In the genomic region with DNA sequence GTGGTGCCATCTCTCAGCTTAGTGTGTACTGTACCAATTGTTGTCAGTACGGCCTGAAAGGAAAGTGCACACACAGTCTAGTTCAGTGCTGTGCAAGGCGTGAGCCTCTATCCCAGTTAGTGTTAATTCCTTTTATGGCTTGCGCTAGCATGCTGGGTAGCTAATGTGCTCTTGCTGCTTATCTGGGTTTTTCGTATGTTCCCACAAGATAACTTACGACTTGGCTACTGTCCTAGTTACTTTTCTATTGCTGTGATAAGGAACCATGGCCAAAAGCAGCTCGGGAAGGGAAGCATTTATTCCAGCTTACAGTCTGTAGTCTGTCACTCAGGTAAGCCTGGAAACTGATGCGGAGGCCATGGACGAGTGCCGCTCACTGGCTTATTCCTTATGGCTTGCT, we compare ENCODE assay signal across 20 mouse cellular contexts. TPM values are rescaled to one million over a fixed set of nuclear protein-coding genes. Genes with fewer than 3 reads are reported as not detected.
A peak's percentile ranks its signal among the peaks of the same experiment; 100 is the strongest.
DNase-seq lines count a peak whose midpoint lies in the region; ATAC-seq and TF ChIP-seq lines count a peak whose summit lies in the region.
"Had no signal": no experiment of that assay in that cellular context is flagged by ENCODE, and none has a peak within 500 bp of the region (broad histone marks: within the 10 kb centered on the region; RNA-seq: fewer than 3 reads in every experiment).

No protein-coding gene starts in this region.

- no peak overlapping the region for H3K4me2 ChIP-seq in heart, embryonic 11.5 days
- H3K4me2 ChIP-seq in lung, embryonic 15.5 days, result no peak overlapping the region
- H3K4me2 ChIP-seq in intestine, embryonic 16.5 days (ENCODE audit: low read depth, low read length), result no peak overlapping the region
- H3K4me2 ChIP-seq in hindbrain, embryonic 13.5 days, result no peak overlapping the region
- H3K4me2 ChIP-seq: embryonic facial prominence, embryonic 12.5 days; forebrain, embryonic 15.5 days; limb, embryonic 13.5 days; neural tube, embryonic 12.5 days had no signal

- no peaks in the 10 kb centered on the region for H3K9me3 ChIP-seq in heart, embryonic 11.5 days (replicated peaks; ENCODE audit: control insufficient read depth, low read length)
- H3K9me3 ChIP-seq in lung, embryonic 15.5 days, result no peaks in the 10 kb centered on the region
- no peaks in the 10 kb centered on the region for H3K9me3 ChIP-seq in intestine, embryonic 16.5 days (ENCODE audit: control insufficient read depth, low read length)
- H3K9me3 ChIP-seq in hindbrain, embryonic 13.5 days, result no peaks in the 10 kb centered on the region
- H3K9me3 ChIP-seq: embryonic facial prominence, embryonic 12.5 days; forebrain, embryonic 15.5 days; limb, embryonic 13.5 days; neural tube, embryonic 12.5 days had no signal

- H3K27me3 ChIP-seq in heart, embryonic 11.5 days (ENCODE audit: control insufficient read depth, insufficient read depth, low read length), result no peaks in the 10 kb centered on the region
- no peaks in the 10 kb centered on the region for H3K27me3 ChIP-seq in lung, embryonic 15.5 days
- no peaks in the 10 kb centered on the region for H3K27me3 ChIP-seq in intestine, embryonic 16.5 days (replicated peaks; ENCODE audit: control insufficient read depth, insufficient read depth, low read length)
- H3K27me3 ChIP-seq in hindbrain, embryonic 13.5 days, result no peaks in the 10 kb centered on the region
- H3K27me3 ChIP-seq: embryonic facial prominence, embryonic 12.5 days; forebrain, embryonic 15.5 days; limb, embryonic 13.5 days; neural tube, embryonic 12.5 days had no signal

- H3K4me1 ChIP-seq in heart, embryonic 11.5 days (ENCODE audit: control insufficient read depth, insufficient read depth, low read length), result no peaks in the 10 kb centered on the region
- no peaks in the 10 kb centered on the region for H3K4me1 ChIP-seq in lung, embryonic 15.5 days
- H3K4me1 ChIP-seq in intestine, embryonic 16.5 days (ENCODE audit: control insufficient read depth, insufficient read depth, low read length), result no peaks in the 10 kb centered on the region
- H3K4me1 ChIP-seq in hindbrain, embryonic 13.5 days (replicated peaks), result no peaks in the 10 kb centered on the region
- H3K4me1 ChIP-seq: embryonic facial prominence, embryonic 12.5 days; forebrain, embryonic 15.5 days; limb, embryonic 13.5 days; neural tube, embryonic 12.5 days had no signal

- DNase-seq in heart, adult 9 months (ENCODE audit: low spot score in 2 of 2), result no peak
- DNase-seq in lung, postnatal 4 days, result no peak
- DNase-seq in gastrocnemius, adult 2 months, result no peak
- DNase-seq: cerebellum, postnatal 25 days; gastrocnemius, postnatal 10 days; kidney, postnatal 4 days; spleen, adult 18-20 months had no signal

- WGBS in heart, embryonic 11.5 days (ENCODE audit: insufficient replicate concordance), result 61% methylated on average over 9 of the region's 9 CpGs
- WGBS in lung, embryonic 15.5 days, result 78% methylated on average over 9 of the region's 9 CpGs
- WGBS in intestine, embryonic 16.5 days, result 71% methylated on average over 9 of the region's 9 CpGs
- 90% methylated on average over 9 of the region's 9 CpGs for WGBS in hindbrain, embryonic 13.5 days

- no peak for TF ChIP-seq CTCF in gastrocnemius, adult 2 months (IDR thresholded peaks at IDR 0.05)

- H3K4me3 ChIP-seq in heart, embryonic 11.5 days (ENCODE audit: low read depth, low read length), result no peak overlapping the region
- H3K4me3 ChIP-seq in lung, embryonic 15.5 days, result no peak overlapping the region
- H3K4me3 ChIP-seq in intestine, embryonic 16.5 days (ENCODE audit: low read length), result no peak overlapping the region
- no peak overlapping the region for H3K4me3 ChIP-seq in hindbrain, embryonic 13.5 days
- no peak overlapping the region for H3K4me3 ChIP-seq in gastrocnemius, adult 2 months
- H3K4me3 ChIP-seq: embryonic facial prominence, embryonic 12.5 days; forebrain, embryonic 15.5 days; left cerebral cortex, adult 2 months; limb, embryonic 13.5 days; neural tube, embryonic 12.5 days had no signal

- ATAC-seq in heart, embryonic 11.5 days (replicated peaks; ENCODE audit: insufficient number of reproducible peaks, low FRiP score, low TSS enrichment), result 0 out of 2 replicates have a peak, but pooled peaks have one; percentile 55
- 0 out of 2 replicates have a peak, but pooled peaks have one; percentile 27 for ATAC-seq in lung, embryonic 15.5 days (ENCODE audit: borderline replicate concordance, extremely low read depth, low FRiP score, low TSS enrichment)
- peak; percentile 82 for ATAC-seq in intestine, embryonic 16.5 days
- ATAC-seq in megakaryocyte progenitor cell, adult 5-6 weeks (replicated peaks; ENCODE audit: poor library complexity), result peak; percentile 99
- no peak for ATAC-seq in hindbrain, embryonic 13.5 days (ENCODE audit: low FRiP score)
- ATAC-seq: forebrain, embryonic 15.5 days; midbrain, embryonic 16.5 days had no signal

- no peak overlapping the region for H3K27ac ChIP-seq in heart, embryonic 11.5 days (ENCODE audit: low read depth, low read length)
- H3K27ac ChIP-seq in lung, embryonic 15.5 days, result no peak overlapping the region
- no peak overlapping the region for H3K27ac ChIP-seq in intestine, embryonic 16.5 days (ENCODE audit: low read length)
- no peak overlapping the region for H3K27ac ChIP-seq in hindbrain, embryonic 13.5 days
- H3K27ac ChIP-seq in gastrocnemius, adult 2 months, result no peak overlapping the region
- H3K27ac ChIP-seq: embryonic facial prominence, embryonic 12.5 days; forebrain, embryonic 15.5 days; left cerebral cortex, adult 2 months; limb, embryonic 13.5 days; macrophage; neural tube, embryonic 12.5 days had no signal

- no peak overlapping the region for H3K9ac ChIP-seq in heart, embryonic 11.5 days (ENCODE audit: low read depth, low read length)
- no peak overlapping the region for H3K9ac ChIP-seq in lung, embryonic 15.5 days
- H3K9ac ChIP-seq in intestine, embryonic 16.5 days (ENCODE audit: low read depth, low read length), result no peak overlapping the region
- H3K9ac ChIP-seq in hindbrain, embryonic 13.5 days, result no peak overlapping the region
- H3K9ac ChIP-seq: embryonic facial prominence, embryonic 12.5 days; forebrain, embryonic 15.5 days; limb, embryonic 13.5 days; neural tube, embryonic 12.5 days had no signal

- intact Hi-C loops in gastrocnemius, adult 2 months (cut with DNase I), result no loop called here

- peaks cover 52% of the 10 kb centered on the region for H3K36me3 ChIP-seq in heart, embryonic 11.5 days (ENCODE audit: control insufficient read depth, insufficient read depth, low read length)
- peaks cover 77% of the 10 kb centered on the region for H3K36me3 ChIP-seq in lung, embryonic 15.5 days
- peaks cover 19% of the 10 kb centered on the region for H3K36me3 ChIP-seq in intestine, embryonic 16.5 days (ENCODE audit: control insufficient read depth, insufficient read depth, low read length)
- H3K36me3 ChIP-seq in hindbrain, embryonic 13.5 days, result peaks cover 71% of the 10 kb centered on the region

RNA-seq across cellular contexts. Expression of a gene that starts 21.4 kb away (rescaled TPM):
- polyA plus RNA-seq in heart, embryonic 11.5 days (2014; fragmentation: Nextera tagmentation; extraction: Ambion mirVana), result 53.8 and 58.2 TPM in 2 replicates
- polyA plus RNA-seq in lung, embryonic 15.5 days (2015; fragmentation: Nextera tagmentation; extraction: Ambion mirVana), result 73.6 and 75.2 TPM in 2 replicates
- polyA plus RNA-seq in intestine, embryonic 16.5 days (2015; fragmentation: Nextera tagmentation; extraction: Ambion mirVana), result 29.3 and 34.5 TPM in 2 replicates
- 162 and 224 TPM in 2 replicates for total RNA-seq in megakaryocyte progenitor cell, adult 5-6 weeks (2015)
- 204 and 227 TPM in 2 replicates for total RNA-seq in megakaryocyte progenitor cell, adult 5-6 weeks (2017)
- polyA plus RNA-seq in hindbrain, embryonic 13.5 days (2015; fragmentation: Nextera tagmentation; extraction: Ambion mirVana), result 23.2 and 26.0 TPM in 2 replicates
- total RNA-seq in gastrocnemius, adult 2 months (2021), result 1 to 10 TPM; 6.1 to 6.7 TPM

RNA-seq across cellular contexts. Expression of a gene that starts 21.6 kb away (rescaled TPM):
- polyA plus RNA-seq in heart, embryonic 11.5 days (2014; fragmentation: Nextera tagmentation; extraction: Ambion mirVana), result 7.3 and 7.9 TPM in 2 replicates
- 1.9 and 2.9 TPM in 2 replicates for polyA plus RNA-seq in lung, embryonic 15.5 days (2015; fragmentation: Nextera tagmentation; extraction: Ambion mirVana)
- polyA plus RNA-seq in intestine, embryonic 16.5 days (2015; fragmentation: Nextera tagmentation; extraction: Ambion mirVana), result 1.8 and 2.9 TPM in 2 replicates
- 0.34 and 1.1 TPM in 2 replicates for total RNA-seq in megakaryocyte progenitor cell, adult 5-6 weeks (2015)
- total RNA-seq in megakaryocyte progenitor cell, adult 5-6 weeks (2017), result 1.1 and 1.7 TPM in 2 replicates
- polyA plus RNA-seq in hindbrain, embryonic 13.5 days (2015; fragmentation: Nextera tagmentation; extraction: Ambion mirVana), result 1.2 and 2.8 TPM in 2 replicates
- total RNA-seq in gastrocnemius, adult 2 months (2021), result not detected
- total RNA-seq: adrenal gland, adult 18-20 months; left cerebral cortex, adult 2 months had no signal
- polyA plus RNA-seq: macrophage; midbrain, embryonic 16.5 days had no signal

RNA-seq across cellular contexts. Expression of a gene that starts 39.2 kb away (rescaled TPM):
- polyA plus RNA-seq in heart, embryonic 11.5 days (2014; fragmentation: Nextera tagmentation; extraction: Ambion mirVana), result 76.8 and 109 TPM in 2 replicates
- 103 and 108 TPM in 2 replicates for polyA plus RNA-seq in lung, embryonic 15.5 days (2015; fragmentation: Nextera tagmentation; extraction: Ambion mirVana)
- 83.8 and 89.4 TPM in 2 replicates for polyA plus RNA-seq in intestine, embryonic 16.5 days (2015; fragmentation: Nextera tagmentation; extraction: Ambion mirVana)
- total RNA-seq in megakaryocyte progenitor cell, adult 5-6 weeks (2015), result 110 and 111 TPM in 2 replicates
- total RNA-seq in megakaryocyte progenitor cell, adult 5-6 weeks (2017), result 154 and 193 TPM in 2 replicates
- 80.9 and 84.4 TPM in 2 replicates for polyA plus RNA-seq in hindbrain, embryonic 13.5 days (2015; fragmentation: Nextera tagmentation; extraction: Ambion mirVana)
- total RNA-seq in gastrocnemius, adult 2 months (2021), result 100 to 1,000 TPM; 186 to 246 TPM
